Mouse (Mus musculus) liver, postnatal 0 days (tissue): ENCODE measurements around the gene Irak2. TPM values are rescaled to one million over a fixed set of nuclear protein-coding genes. Genes with fewer than 3 reads are reported as not detected.
A peak's percentile ranks its signal among the peaks of the same experiment; 100 is the strongest.
"Not testable (repeated sequence)": the region's sequence is repeated elsewhere in the genome, so short reads cannot be mapped to it uniquely, and the experiment has no call there.

Experiments used
- ATAC-seq: fragments of 200-750 bp; cut with Nextera tagmentation; 2 replicates; pipeline ENCODE4 v1.8.0; 2017; ENCODE audit warnings: mild to moderate bottlenecking, moderate library complexity
- DNase-seq: peaks from one replicate; pipeline ENCODE4 v3.0.0-alpha.2; 2016
- H3K27ac ChIP-seq: fragments of 300-500 bp; sonication (generic); 2 replicates; pipeline ENCODE4 v1.5.1; 2014; ENCODE audit warnings: antibody characterized with exemption, moderate library complexity, mild to moderate bottlenecking, low read depth
- H3K27me3 ChIP-seq: fragments of 300-500 bp; sonication (generic); 2 replicates; pipeline ENCODE4 v1.6.1; 2014; ENCODE audit warnings: low read length, control low read depth, mixed read lengths; ENCODE audit not compliant: insufficient read depth
- H3K36me3 ChIP-seq: fragments of 300-500 bp; sonication (generic); replicated peaks from 2 replicates; pipeline ENCODE4 v1.6.1; 2014; ENCODE audit warnings: mild to moderate bottlenecking, control low read depth, low read length, moderate library complexity, mixed read lengths; ENCODE audit not compliant: insufficient read depth
- H3K4me1 ChIP-seq: fragments of 300-500 bp; sonication (generic); 2 replicates; pipeline ENCODE4 v1.6.1; 2014; ENCODE audit warnings: antibody characterized with exemption, mild to moderate bottlenecking, control low read depth; ENCODE audit not compliant: insufficient read depth
- H3K4me2 ChIP-seq: fragments of 300-500 bp; sonication (generic); 2 replicates; pipeline ENCODE4 v1.6.1; 2014; ENCODE audit warnings: low read depth, mild to moderate bottlenecking, low read length, moderate library complexity, mixed read lengths
- H3K4me3 ChIP-seq: fragments of 300-500 bp; sonication (generic); 2 replicates; pipeline ENCODE4 v1.5.1; 2014; ENCODE audit warnings: low read depth, low read length
- H3K9ac ChIP-seq: fragments of 300-500 bp; sonication (generic); replicated peaks from 2 replicates; pipeline ENCODE4 v1.6.1; 2014; ENCODE audit warnings: mild to moderate bottlenecking, moderate library complexity
- H3K9me3 ChIP-seq: fragments of 300-500 bp; sonication (generic); 2 replicates; pipeline ENCODE4 v1.6.1; 2016; ENCODE audit warnings: mild to moderate bottlenecking, control low read depth, low read length, mixed read lengths
- CTCF ChIP-seq: sonication (generic); IDR thresholded peaks from 2 replicates; pipeline ENCODE4 v1.5.1; 2016; ENCODE audit warnings: antibody characterized with exemption, low read depth
- EP300 ChIP-seq: IDR thresholded peaks from 2 replicates; pipeline ENCODE4 v1.6.1; 2016; ENCODE audit warnings: antibody characterized with exemption, low read depth, mild to moderate bottlenecking
- WGBS: fragments of 180-500 bp; shearing (Covaris S2); extraction: QIAGEN DNeasy Blood & Tissue Kit; methylation state at CpG from one replicate; pipeline ENCODE4 v1.1.7; 2014; ENCODE audit not compliant: insufficient replicate concordance; 5-methylcytosine and 5-hydroxymethylcytosine counted together
- polyA plus RNA-seq: library from polyadenylated mRNA; unstranded; fragments of >200 nt; fragmentation: Nextera tagmentation; extraction: Ambion mirVana; gene quantifications from 2 replicates; pipeline ENCODE4 v1.2.1, GENCODE M21; 2015

Gene Irak2
- polyA plus RNA-seq, 1 experiment from 2014 or later, result 10.8 TPM

DNA sequence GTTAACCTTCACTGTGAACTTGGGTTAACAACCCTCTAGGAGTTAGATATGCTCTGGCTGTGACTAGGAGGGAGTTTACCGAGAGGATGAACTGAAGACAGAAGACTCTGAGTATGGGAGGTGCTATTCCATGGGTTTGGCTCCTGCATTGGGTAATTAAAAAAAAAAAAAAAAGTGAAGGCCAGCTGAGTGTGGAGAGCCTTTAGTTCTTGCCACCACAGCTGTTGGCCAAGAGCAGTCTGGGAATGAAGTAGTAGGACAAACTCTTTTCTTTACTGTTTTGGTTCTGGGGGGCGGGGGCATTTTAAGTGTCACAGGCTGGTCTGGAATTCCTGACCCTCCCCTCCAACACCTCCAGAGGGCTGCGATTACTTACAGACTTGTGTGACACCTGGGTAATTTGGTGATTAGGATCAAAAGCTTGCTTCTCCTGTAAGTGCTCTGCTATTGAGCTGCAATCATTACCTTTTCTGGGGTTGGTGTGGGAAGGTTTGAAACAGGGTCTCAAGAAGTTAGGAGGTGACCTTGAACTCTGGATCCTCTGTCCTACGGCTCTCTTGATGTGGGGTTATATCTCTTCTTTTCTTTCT lies 57.6 kb downstream of the Irak2 start:
- H3K4me1 ChIP-seq, result peaks cover 50% of the 10 kb centered on the region
- no peaks in the 10 kb centered on the region for H3K9me3 ChIP-seq
- TF ChIP-seq CTCF (no peak), EP300 (no peak)
- WGBS, result 40% methylated on average over 4 of the region's 4 CpGs
- peaks cover 18% of the 10 kb centered on the region for H3K36me3 ChIP-seq
- ATAC-seq (no peak), DNase-seq (peak; percentile 17)
- H3K27me3 ChIP-seq, result no peaks in the 10 kb centered on the region
- H3K9ac ChIP-seq, result peak overlapping the region; percentile 12
- H3K4me2 ChIP-seq, result peak overlapping the region; percentile 46
- H3K27ac ChIP-seq, result peak overlapping the region; percentile 99
- peak overlapping the region; percentile 81; the same call in 1 of the 2 replicates for H3K4me3 ChIP-seq

GRCm38 (mm10) chr6:113696582-113697221 lies 58.4 kb downstream of the Irak2 start, which contains the start of gene Tatdn2:
TSS of gene Tatdn2 (plus strand) at chr6:113697050.
- H3K27me3 ChIP-seq, result no peaks in the 10 kb centered on the region
- DNase-seq, result peak; percentile 97
- H3K4me2 ChIP-seq, result peak within 1 kb of the TSS; percentile 98
- ATAC-seq, result peak; percentile 95
- H3K9ac ChIP-seq, result peak within 1 kb of the TSS; percentile 85
- peaks cover 48% of the 10 kb centered on the region for H3K4me1 ChIP-seq
- no peaks in the 10 kb centered on the region for H3K9me3 ChIP-seq
- peak within 1 kb of the TSS; percentile 81 for H3K4me3 ChIP-seq
- H3K27ac ChIP-seq, result peak within 1 kb of the TSS; percentile 99
- under 1% methylated on average over 50 of the region's 58 CpGs for WGBS
- peak; percentile 41 for TF ChIP-seq CTCF
- peak; percentile 67; the same call in 1 of the 2 replicates for TF ChIP-seq EP300
- peaks cover 25% of the 10 kb centered on the region for H3K36me3 ChIP-seq

- peak overlapping the region; percentile 98 for H3K4me2 ChIP-seq
- 3% methylated on average over 75 of the region's 113 CpGs for WGBS
- DNase-seq (no peak), ATAC-seq (peak; percentile 55)
- peaks cover 41% of the 10 kb centered on the region for H3K4me1 ChIP-seq
- TF ChIP-seq EP300 (no peak), CTCF (no peak)
- peaks cover 32% of the 10 kb centered on the region for H3K36me3 ChIP-seq
- peak overlapping the region; percentile 85 for H3K9ac ChIP-seq
- H3K4me3 ChIP-seq, result peak overlapping the region; percentile 81
- no peaks in the 10 kb centered on the region for H3K9me3 ChIP-seq
- peak overlapping the region; percentile 99 for H3K27ac ChIP-seq
- H3K27me3 ChIP-seq, result no peaks in the 10 kb centered on the region
Measured at GRCm38 (mm10) chr6:113697222-113698205, 59.2 kb downstream of the Irak2 start.

DNA sequence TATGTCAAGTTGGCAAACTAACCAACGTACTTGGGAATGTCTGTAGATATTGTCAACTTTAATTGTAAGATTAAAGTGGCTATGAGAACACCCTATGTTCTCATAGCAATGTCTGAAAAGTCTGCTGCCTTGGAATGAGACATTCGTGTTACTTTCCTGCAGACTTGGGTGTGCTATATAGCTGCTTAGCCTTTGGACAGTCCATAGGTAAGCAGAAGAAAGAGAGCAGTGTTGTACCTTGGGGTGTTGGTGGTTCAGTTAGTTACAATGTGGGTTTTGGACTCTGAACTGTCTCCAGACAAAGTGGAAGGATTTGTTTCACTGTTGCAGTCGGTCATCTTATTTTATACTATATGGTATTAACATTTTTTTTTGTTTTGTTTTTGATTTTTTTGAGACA lies 74.5 kb downstream of the Irak2 start:
- H3K9me3 ChIP-seq, result no peaks in the 10 kb centered on the region
- no peak for DNase-seq
- H3K9ac ChIP-seq, result no peak overlapping the region
- H3K4me2 ChIP-seq, result no peak overlapping the region
- ATAC-seq, result no peak
- no peak overlapping the region for H3K27ac ChIP-seq
- H3K4me1 ChIP-seq, result peaks cover 11% of the 10 kb centered on the region
- H3K36me3 ChIP-seq, result peaks cover 85% of the 10 kb centered on the region
- no peaks in the 10 kb centered on the region for H3K27me3 ChIP-seq
- H3K4me3 ChIP-seq, result no peak overlapping the region
- TF ChIP-seq CTCF, result no peak
- no peak for TF ChIP-seq EP300
- WGBS, result 83% methylated on average over 3 of the region's 3 CpGs

GRCm38 (mm10) chr6:113713389-113713788 lies 75.1 kb downstream of the Irak2 start:
- not testable (repeated sequence) for H3K4me3 ChIP-seq, H3K27me3 ChIP-seq, H3K9ac ChIP-seq, H3K27ac ChIP-seq, DNase-seq, H3K9me3 ChIP-seq, H3K4me2 ChIP-seq, ATAC-seq
- 88% methylated on average over 5 of the region's 5 CpGs for WGBS
- peaks cover 81% of the 10 kb centered on the region for H3K36me3 ChIP-seq
- H3K4me1 ChIP-seq, result peaks cover 15% of the 10 kb centered on the region

DNA sequence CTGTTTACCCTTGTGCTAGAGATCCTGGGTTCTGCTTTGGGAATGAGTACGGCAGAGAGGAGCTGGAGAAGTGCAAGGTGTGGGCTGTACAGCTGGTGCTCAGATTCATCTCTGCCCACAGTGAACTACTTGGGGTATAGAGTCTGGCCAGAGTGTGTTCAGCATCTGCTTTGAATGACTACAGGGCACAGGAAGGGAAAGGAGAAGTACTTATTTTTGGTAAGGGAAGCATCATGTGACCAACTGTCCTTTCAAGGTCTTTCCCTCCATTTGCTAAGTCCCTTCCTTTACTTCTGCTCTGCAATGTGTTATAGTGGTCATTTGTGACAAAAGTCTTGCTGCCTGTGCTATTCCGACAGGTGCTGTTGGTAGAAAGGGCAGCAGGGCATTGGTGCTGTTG lies 76.0 kb downstream of the Irak2 start:
- Histone ChIP-seq H3K4me2 (no peak overlapping the region), H3K4me1 (peaks cover 16% of the 10 kb centered on the region), H3K27me3 (no peaks in the 10 kb centered on the region), H3K27ac (peak overlapping the region; percentile 46), H3K4me3 (no peak overlapping the region), H3K9me3 (no peaks in the 10 kb centered on the region), H3K36me3 (peaks cover 76% of the 10 kb centered on the region), H3K9ac (no peak overlapping the region)
- 58% methylated on average over 2 of the region's 2 CpGs for WGBS
- ATAC-seq (peak; percentile 28; the same call in 1 of the 2 replicates), DNase-seq (no peak)
- no peak for TF ChIP-seq EP300
- TF ChIP-seq CTCF, result no peak
